Mouse (Mus musculus) liver, adult (tissue): ENCODE data around the gene Prkar1b.
A peak's percentile ranks its signal among the peaks of the same experiment; 100 is the strongest.

Experiments used
- GATA4 ChIP-seq: IDR thresholded peaks from 2 replicates; pipeline ENCODE4 v1.6.1; 2014; ENCODE audit warnings: mild to moderate bottlenecking, low read length; ENCODE audit not compliant: insufficient replicate concordance

The Prkar1b gene

DNA sequence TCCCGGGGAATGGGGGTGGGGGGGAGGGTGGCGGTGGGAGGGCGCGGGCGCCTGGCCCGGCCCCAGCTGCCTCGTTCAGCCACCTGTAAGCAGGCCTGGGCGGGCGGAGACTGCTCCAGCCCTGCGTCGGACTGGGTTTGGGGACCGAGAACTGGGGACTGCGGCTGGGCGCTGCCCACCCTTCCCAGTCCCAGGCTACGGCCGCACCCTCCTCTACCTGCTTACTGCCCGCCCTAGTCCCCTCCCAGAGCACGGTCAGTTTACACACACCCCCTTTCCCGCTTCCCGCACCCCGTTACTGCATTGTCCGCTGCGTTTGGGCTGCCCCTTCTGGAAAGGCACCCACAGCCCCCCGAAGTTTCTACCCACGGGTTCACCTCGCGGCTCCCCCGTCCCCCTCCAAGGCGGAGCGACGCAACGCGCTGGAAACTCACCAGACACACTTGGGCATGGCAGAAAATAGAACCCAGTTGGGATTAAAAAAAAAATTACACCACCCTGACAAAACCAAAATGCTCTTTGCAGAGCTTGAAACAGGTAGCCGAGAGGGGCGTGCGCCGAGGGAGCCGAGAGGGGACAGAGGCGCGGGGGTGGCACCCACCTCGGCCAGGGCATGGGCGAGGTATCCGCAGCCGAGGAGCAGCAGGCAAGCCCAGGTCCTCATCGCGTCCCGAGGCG lies 155.6 kb downstream of the Prkar1b start:
- no peak for TF ChIP-seq GATA4

DNA sequence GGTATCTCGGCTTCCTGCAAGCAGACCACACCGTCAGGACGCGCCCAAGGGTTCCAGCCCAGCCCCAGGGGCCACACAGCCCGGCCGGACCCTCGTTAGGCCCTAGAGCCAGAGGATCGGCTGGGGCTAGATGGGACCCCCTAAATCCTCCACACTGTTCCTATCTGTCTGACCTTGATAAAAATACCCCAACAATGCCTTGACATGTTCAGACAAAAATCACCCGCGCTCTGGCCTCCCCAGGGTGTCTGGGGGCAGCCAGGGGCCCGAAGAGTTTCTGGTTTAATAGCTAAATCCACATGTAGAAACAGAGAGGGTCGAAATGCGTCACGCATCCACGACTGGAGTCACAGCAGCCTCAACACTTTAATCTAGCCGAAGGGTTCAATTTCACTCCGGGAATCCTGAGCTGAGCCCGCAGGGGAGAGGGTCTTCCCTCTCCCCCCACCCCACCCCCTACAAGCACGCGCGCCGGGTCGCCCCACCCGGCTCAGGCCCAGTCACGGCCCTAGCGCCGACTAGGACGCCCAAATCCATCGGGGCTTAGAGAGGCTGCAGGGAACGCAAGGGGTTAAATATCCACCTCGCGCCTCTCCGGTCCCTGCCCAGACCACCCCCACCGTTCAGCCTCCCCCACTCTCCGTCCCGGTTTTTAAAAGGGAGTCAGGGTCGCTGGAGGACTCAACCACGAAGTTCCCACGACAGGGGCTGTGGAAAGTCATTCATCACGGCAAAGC lies 156.3 kb downstream of the Prkar1b start:
- TF ChIP-seq GATA4, result no peak

DNA sequence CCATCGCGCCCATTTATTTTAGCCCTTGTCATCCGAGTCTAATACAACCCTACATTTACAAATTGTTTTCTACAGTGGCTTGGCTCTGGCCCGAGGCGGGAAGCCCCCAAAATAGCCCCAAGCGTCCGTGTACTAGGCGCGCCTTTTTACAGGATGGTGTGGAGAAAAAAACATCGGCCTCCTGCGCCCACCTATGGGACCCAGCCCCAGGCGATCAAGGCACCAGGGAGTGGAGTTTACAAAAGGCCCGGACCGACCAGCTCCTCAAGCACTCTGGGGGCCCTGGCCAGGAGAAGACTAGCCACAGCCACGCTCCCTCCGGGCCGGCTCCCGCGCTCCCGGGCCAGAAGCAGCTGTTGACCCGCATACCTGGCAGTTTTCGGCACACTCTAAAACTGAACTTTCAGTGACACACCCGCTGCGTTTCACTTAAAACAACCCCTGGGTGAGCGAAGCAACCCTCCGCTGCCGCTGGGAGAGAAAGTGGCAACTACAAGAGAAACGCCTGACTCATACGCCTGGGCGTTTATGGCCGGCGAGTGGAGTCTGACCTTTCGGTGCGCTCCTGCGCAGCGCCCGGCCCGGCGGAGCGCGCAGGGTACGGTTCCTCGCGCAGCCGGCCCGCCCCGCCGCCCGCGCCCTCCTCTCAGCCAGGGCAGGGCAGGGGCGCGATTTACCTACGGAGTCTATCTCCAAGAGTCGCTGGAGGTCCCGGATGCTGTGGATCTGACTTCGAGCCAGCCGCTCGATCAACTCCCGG lies 157.0 kb downstream of the Prkar1b start:
- TF ChIP-seq GATA4, result no peak

GRCm38 (mm10) chr5:138991734-138992133 lies 158.1 kb downstream of the Prkar1b start:
- no peak for TF ChIP-seq GATA4

DNA sequence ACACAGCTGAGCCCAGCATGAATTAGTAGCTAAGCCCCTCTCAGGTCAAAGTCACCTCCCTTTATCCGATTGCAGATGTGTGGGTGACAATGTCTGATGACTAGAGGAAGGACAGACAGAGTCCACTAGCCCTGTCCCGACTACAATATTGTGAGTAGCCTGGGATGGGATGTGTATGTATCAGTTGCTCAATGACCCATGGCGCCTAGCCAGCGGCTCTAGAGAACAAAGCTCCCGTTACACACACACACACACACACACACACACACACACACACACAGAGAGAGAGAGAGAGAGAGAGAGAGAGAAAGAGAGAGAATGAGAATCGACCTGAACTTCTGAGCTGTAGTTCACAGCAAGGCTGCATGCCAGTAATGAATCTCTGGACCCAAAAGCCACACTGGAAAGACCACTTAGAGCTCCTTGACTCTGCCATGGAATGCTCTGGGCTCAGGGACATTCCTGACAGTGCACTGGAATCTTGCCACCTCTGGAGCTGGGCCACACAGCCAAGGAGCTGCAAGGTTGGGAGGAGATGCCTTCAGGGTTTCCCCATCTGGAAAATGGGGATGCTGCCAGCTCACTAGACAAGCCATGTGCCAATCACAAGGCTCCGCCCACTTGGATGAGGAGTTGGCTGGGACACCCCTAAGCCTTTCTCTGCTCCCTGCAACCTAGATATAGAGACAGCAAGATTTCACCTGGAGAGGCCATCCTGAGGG lies 159.0 kb downstream of the Prkar1b start:
- no peak for TF ChIP-seq GATA4

- TF ChIP-seq GATA4, result no peak
Observed at GRCm38 (mm10) chr5:138989567-138989966, 160.2 kb downstream of the Prkar1b start.

DNA sequence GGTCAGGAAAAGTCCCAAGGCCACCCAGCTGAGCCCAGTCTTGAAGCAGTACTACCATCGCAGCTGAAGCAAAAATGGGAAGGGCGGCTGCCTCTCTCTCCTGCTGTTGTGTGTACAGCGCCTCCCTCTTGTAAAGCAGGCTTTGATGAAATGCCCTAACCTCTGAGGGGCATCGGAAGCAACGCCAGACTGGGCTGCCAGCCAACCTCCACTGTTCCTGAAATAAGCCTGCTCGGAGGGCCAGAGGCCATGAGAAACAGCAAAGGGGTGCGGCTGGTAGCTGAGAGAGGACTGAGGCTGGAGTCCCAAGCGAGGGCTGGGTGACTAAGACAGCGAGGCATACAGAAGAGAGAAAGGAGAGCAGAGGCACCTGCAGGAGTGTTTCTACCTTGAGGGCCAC lies 161.0 kb downstream of the Prkar1b start:
- TF ChIP-seq GATA4, result no peak

DNA sequence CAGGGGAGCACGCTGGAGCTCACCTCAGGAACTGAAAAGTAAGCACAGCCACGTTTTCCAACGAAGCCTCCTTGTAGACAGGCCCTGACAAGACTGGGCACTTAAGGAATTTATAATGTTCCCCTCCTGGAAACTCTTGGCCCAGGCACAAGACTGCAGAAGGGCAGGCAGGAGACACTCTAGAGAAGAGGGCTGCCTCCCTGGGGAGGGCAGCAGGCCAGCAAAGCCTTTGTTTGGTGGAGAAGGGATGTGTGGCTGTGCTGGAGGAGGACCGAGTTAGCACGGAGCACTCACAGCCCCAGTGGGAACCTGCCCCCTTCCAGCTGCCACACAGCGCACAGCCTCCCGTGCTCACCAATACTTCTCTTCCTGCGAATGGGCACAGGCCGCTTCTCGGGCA lies 161.8 kb downstream of the Prkar1b start:
- no peak for TF ChIP-seq GATA4

- TF ChIP-seq GATA4, result no peak
Observed at GRCm38 (mm10) chr5:138981921-138982320, 167.9 kb downstream of the Prkar1b start.

DNA sequence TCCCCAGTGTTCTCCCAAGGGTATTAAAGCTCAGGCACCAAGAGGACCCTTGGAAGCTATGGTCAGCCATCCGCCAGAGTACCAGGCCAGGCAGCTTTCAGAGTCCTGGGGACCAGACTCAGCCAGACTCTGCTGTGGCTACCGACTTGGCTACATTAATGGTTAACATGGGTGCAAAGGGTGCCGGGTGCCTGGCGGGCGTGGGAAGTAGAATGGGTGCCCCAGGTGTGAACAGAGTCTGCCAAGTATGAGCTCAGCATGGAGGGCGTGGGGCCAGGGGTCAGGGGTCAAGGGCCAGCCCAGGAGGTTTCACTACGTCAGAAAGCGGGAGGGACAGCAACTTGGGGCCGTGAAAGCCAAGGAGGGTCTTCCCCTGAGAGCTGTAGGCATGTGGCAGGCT lies 169.2 kb downstream of the Prkar1b start:
- TF ChIP-seq GATA4, result no peak

DNA sequence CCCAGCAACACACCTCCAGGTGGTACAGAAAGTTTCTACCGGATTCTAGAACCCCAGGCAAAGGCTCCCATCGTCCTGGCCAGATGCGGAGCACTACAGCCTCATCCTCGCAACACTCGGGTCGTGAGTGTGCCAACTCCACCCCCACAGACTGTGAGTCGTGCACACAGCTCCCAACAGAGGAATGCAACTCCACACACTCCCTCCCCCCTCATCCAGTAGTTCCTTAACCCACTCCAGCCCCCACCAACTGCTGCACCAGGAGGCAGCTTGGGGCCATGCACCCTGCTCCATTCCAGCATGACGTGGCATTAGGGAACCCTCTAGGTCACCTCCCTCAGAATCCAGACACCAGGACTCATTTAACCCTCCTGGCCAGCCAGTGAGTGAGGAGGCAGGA lies 170.0 kb downstream of the Prkar1b start:
- no peak for TF ChIP-seq GATA4

GRCm38 (mm10) chr5:138977759-138978158 lies 172.0 kb downstream of the Prkar1b start:
- peak; percentile 35; the same call in 1 of the 2 replicates for TF ChIP-seq GATA4

DNA sequence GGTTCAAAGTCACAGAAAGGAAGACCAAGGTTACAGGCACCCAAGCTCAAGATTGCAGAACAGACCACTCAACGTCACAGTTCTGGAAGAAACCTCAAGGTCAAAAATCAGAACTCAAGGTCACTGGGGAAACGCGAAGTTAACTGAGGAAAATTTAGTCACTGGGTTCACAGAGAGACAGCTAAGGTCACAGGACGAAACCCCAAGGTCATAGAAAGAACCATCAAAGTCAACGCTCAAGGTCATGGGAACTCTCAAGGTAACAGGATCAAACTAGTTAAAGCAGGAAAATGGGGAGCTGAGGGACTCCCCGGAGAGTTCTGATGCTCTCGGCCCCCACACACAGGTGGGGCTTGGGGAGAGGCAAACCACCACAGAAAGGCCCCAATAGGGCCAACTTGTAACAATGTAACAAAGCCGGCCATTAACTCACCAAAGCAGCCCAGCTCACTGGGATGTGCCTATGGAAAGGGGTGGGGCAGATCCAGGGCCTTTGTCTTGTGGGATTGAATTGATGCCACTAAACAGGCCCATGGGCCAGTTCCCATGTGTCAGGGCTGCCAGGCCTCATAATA lies 174.8 kb downstream of the Prkar1b start:
- TF ChIP-seq GATA4, result no peak

GRCm38 (mm10) chr5:138973480-138973879 lies 176.3 kb downstream of the Prkar1b start:
- no peak for TF ChIP-seq GATA4

DNA sequence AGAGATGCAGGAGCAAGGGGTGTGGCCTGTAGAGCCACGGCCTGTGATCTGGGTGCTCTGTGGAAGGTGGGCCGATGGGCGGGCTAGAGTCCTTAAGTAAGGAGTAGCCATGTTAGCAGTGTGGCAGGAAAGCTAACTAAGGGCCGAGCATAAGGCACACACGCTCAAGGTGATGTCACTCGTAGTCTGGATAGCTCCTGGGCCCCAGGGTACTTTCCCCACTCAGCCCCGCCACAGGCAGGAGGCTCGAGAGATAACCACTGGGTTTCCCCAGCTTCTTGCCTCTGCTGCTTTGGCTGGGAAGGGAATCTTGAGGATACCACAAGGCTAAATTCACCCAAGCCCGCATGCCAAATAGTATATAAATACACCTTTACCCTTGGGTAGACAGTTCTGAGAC lies 178.4 kb downstream of the Prkar1b start:
- no peak for TF ChIP-seq GATA4
